Mouse (Mus musculus) CH12.LX (cell line): ENCODE measurements around the gene Lrrfip1. TPM values are rescaled to one million over a fixed set of nuclear protein-coding genes. Genes with fewer than 3 reads are reported as not detected.
A peak's percentile ranks its signal among the peaks of the same experiment; 100 is the strongest.

ENCODE experiments used
- DNase-seq: peaks from one replicate; pipeline ENCODE4 v3.0.0-alpha.2; 2013; ENCODE audit errors: extremely low read depth
- H3K27ac ChIP-seq: 2 replicates; pipeline ENCODE4 v1.5.1; 2012; ENCODE audit warnings: low read depth, mild to moderate bottlenecking, control low read depth, moderate library complexity; ENCODE audit not compliant: insufficient read depth
- H3K27me3 ChIP-seq: replicated peaks from 2 replicates; pipeline ENCODE3; 2012; ENCODE audit warnings: inconsistent platforms
- H3K36me3 ChIP-seq, 2 experiments: replicated peaks in 1 of 2; 2 replicates each; pipeline versions ENCODE3 to v1.6.1; 2012; ENCODE audit warnings: inconsistent platforms in 1 of 2, low read length in 1 of 2, mild to moderate bottlenecking in 1 of 2, mixed read lengths in 1 of 2, moderate library complexity in 1 of 2; ENCODE audit not compliant: control insufficient read depth in 1 of 2, insufficient read depth in 1 of 2
- H3K4me1 ChIP-seq, 2 experiments: 2 replicates each; pipeline ENCODE4 v1.6.1; 2012; ENCODE audit warnings: inconsistent platforms in 1 of 2, moderate library complexity in 1 of 2; ENCODE audit not compliant: insufficient read depth in 2 of 2, control insufficient read depth in 1 of 2
- H3K4me2 ChIP-seq: 2 replicates; pipeline ENCODE4 v1.6.1; 2012; ENCODE audit warnings: low read depth, mild to moderate bottlenecking, control low read depth; ENCODE audit not compliant: poor library complexity, insufficient read depth, severe bottlenecking
- H3K4me3 ChIP-seq, 3 experiments: fragments of 150-350 bp in 1 of 3; sonication (generic) in 1 of 3; replicated peaks in 1 of 3; 2 replicates each; pipeline versions ENCODE3 to v1.5.1; 2011 to 2012; ENCODE audit warnings: low read depth in 2 of 3, low read length in 2 of 3, mild to moderate bottlenecking in 2 of 3, moderate library complexity in 2 of 3, control low read depth in 1 of 3, improper control_type of control experiment in 1 of 3, inconsistent platforms in 1 of 3, mixed read lengths in 1 of 3; ENCODE audit not compliant: poor library complexity in 1 of 3
- H3K79me2 ChIP-seq: replicated peaks from 2 replicates; pipeline ENCODE4 v1.6.1; 2012; ENCODE audit warnings: mild to moderate bottlenecking, moderate library complexity; ENCODE audit not compliant: control insufficient read depth, poor library complexity, insufficient read depth, severe bottlenecking; ENCODE audit errors: extremely low read depth
- H3K9ac ChIP-seq: 2 replicates; pipeline ENCODE4 v1.6.1; 2012; ENCODE audit warnings: low read depth, mild to moderate bottlenecking, control low read depth, moderate library complexity; ENCODE audit not compliant: insufficient read depth
- H3K9me3 ChIP-seq: replicated peaks from 2 replicates; pipeline ENCODE3; 2012; ENCODE audit warnings: low read length, inconsistent platforms, mixed read lengths
- BHLHE40 ChIP-seq: IDR thresholded peaks from 2 replicates; pipeline ENCODE4 v1.6.1; 2011; ENCODE audit warnings: mild to moderate bottlenecking, low read depth, low read length, improper control_type of control experiment
- CHD1 ChIP-seq: IDR thresholded peaks from 2 replicates; pipeline ENCODE4 v1.6.1; 2012; ENCODE audit warnings: low read depth, low read length, improper control_type of control experiment, inconsistent platforms
- CTCF ChIP-seq, 2 experiments: IDR thresholded peaks in 1 of 2; conservative IDR thresholded peaks in 1 of 2; 2 replicates each; pipeline ENCODE4 v1.5.1; 2011 to 2012; ENCODE audit warnings: low read depth in 2 of 2, low read length in 2 of 2, improper control_type of control experiment in 1 of 2, inconsistent platforms in 1 of 2, mild to moderate bottlenecking in 1 of 2, moderate library complexity in 1 of 2
- ELF1 ChIP-seq: IDR thresholded peaks from 2 replicates; pipeline ENCODE4 v1.6.1; 2014; ENCODE audit warnings: low read depth, mild to moderate bottlenecking, inconsistent platforms, low read length, improper control_type of control experiment
- EP300 ChIP-seq: IDR thresholded peaks from 2 replicates; pipeline ENCODE4 v1.6.1; 2011; ENCODE audit warnings: low read length, improper control_type of control experiment
- ETS1 ChIP-seq: conservative IDR thresholded peaks from 2 replicates; pipeline ENCODE4 v1.6.1; 2012; ENCODE audit warnings: low read depth, mild to moderate bottlenecking, inconsistent platforms, low read length, improper control_type of control experiment, moderate library complexity
- HCFC1 ChIP-seq: IDR thresholded peaks from 2 replicates; pipeline ENCODE4 v1.6.1; 2012; ENCODE audit warnings: low read depth, mild to moderate bottlenecking, inconsistent platforms, low read length, improper control_type of control experiment
- IRF4 ChIP-seq: IDR thresholded peaks from 2 replicates; pipeline ENCODE4 v1.6.1; 2014; ENCODE audit warnings: low read depth, mild to moderate bottlenecking, inconsistent platforms, low read length, improper control_type of control experiment
- JUN ChIP-seq: IDR thresholded peaks from 2 replicates; pipeline ENCODE4 v1.6.1; 2011; ENCODE audit warnings: low read depth, mild to moderate bottlenecking, low read length, improper control_type of control experiment, moderate library complexity; ENCODE audit not compliant: insufficient read depth
- KAT2A ChIP-seq: IDR thresholded peaks from 2 replicates; pipeline ENCODE4 v1.6.1; 2012; ENCODE audit warnings: low read length, improper control_type of control experiment, inconsistent platforms; ENCODE audit not compliant: insufficient replicate concordance
- MAFK ChIP-seq: IDR thresholded peaks from 2 replicates; pipeline ENCODE4 v1.6.1; 2011; ENCODE audit warnings: low read length, improper control_type of control experiment; ENCODE audit not compliant: insufficient replicate concordance
- MAX ChIP-seq: IDR thresholded peaks from 2 replicates; pipeline ENCODE4 v1.6.1; 2011; ENCODE audit warnings: low read length, improper control_type of control experiment
- MAZ ChIP-seq: IDR thresholded peaks from 2 replicates; pipeline ENCODE4 v1.6.1; 2012; ENCODE audit warnings: low read depth, mild to moderate bottlenecking, inconsistent platforms, low read length, improper control_type of control experiment, moderate library complexity
- MEF2A ChIP-seq: IDR thresholded peaks from 2 replicates; pipeline ENCODE4 v1.6.1; 2014; ENCODE audit warnings: low read depth, mild to moderate bottlenecking, inconsistent platforms, low read length, improper control_type of control experiment, borderline replicate concordance
- MXI1 ChIP-seq: IDR thresholded peaks from 2 replicates; pipeline ENCODE4 v1.6.1; 2011; ENCODE audit warnings: mild to moderate bottlenecking, low read depth, low read length, improper control_type of control experiment
- MYC ChIP-seq: IDR thresholded peaks from 2 replicates; pipeline ENCODE4 v1.6.1; 2011; ENCODE audit warnings: low read depth, mild to moderate bottlenecking, improper control_type of control experiment, low read length
- NELFE ChIP-seq: IDR thresholded peaks from 2 replicates; pipeline ENCODE4 v1.6.1; 2011; ENCODE audit warnings: low read depth, low read length, improper control_type of control experiment
- PAX5 ChIP-seq: IDR thresholded peaks from 2 replicates; pipeline ENCODE4 v1.6.1; 2012; ENCODE audit warnings: low read length, inconsistent platforms, mixed read lengths
- POLR2AphosphoS2 ChIP-seq: IDR thresholded peaks from 2 replicates; pipeline ENCODE4 v1.6.1; 2011; ENCODE audit warnings: low read depth, low read length, improper control_type of control experiment
- RAD21 ChIP-seq: IDR thresholded peaks from 2 replicates; pipeline ENCODE4 v1.6.1; 2011; ENCODE audit warnings: low read depth, mild to moderate bottlenecking, low read length, improper control_type of control experiment, moderate library complexity
- RCOR1 ChIP-seq: conservative IDR thresholded peaks from 2 replicates; pipeline ENCODE4 v1.6.1; 2012; ENCODE audit warnings: low read depth, mild to moderate bottlenecking, inconsistent platforms, low read length, improper control_type of control experiment
- SMC3 ChIP-seq: IDR thresholded peaks from 2 replicates; pipeline ENCODE4 v1.6.1; 2011; ENCODE audit warnings: low read depth, low read length, improper control_type of control experiment
- TBP ChIP-seq: conservative IDR thresholded peaks from 2 replicates; pipeline ENCODE4 v1.6.1; 2011; ENCODE audit warnings: low read depth, low read length, improper control_type of control experiment
- TCF12 ChIP-seq: IDR thresholded peaks from 2 replicates; pipeline ENCODE4 v1.6.1; 2014; ENCODE audit warnings: low read depth, mild to moderate bottlenecking, inconsistent platforms, low read length, improper control_type of control experiment
- USF2 ChIP-seq: conservative IDR thresholded peaks from 2 replicates; pipeline ENCODE4 v1.6.1; 2011; ENCODE audit warnings: low read depth, low read length, improper control_type of control experiment
- ZC3H11A ChIP-seq: IDR thresholded peaks from 2 replicates; pipeline ENCODE4 v1.6.1; 2012; ENCODE audit warnings: low read depth, mild to moderate bottlenecking, inconsistent platforms, low read length, improper control_type of control experiment
- ZKSCAN1 ChIP-seq: IDR thresholded peaks from 2 replicates; pipeline ENCODE4 v1.6.1; 2012; ENCODE audit warnings: low read depth, inconsistent platforms, low read length, improper control_type of control experiment, borderline replicate concordance
- ZMIZ1 ChIP-seq: IDR thresholded peaks from 2 replicates; pipeline ENCODE4 v1.6.1; 2012; ENCODE audit warnings: low read depth, mild to moderate bottlenecking, inconsistent platforms, low read length, improper control_type of control experiment
- ZNF384 ChIP-seq: IDR thresholded peaks from 2 replicates; pipeline ENCODE4 v1.6.1; 2012; ENCODE audit warnings: low read depth, low read length, improper control_type of control experiment, inconsistent platforms
- dilution Hi-C: fragments of 300-500 bp; cut with MboI; formaldehyde crosslinking; loops from 2 replicates; pipeline ENCODE4 v1.14.3; 2020; ENCODE audit warnings: low sequenced_read_pairs; ENCODE audit not compliant: extremely low pct_unique_long_range_greater_than_20kb, extremely low pct_ligation_motif_present
- in situ Hi-C: fragments of 300-500 bp; cut with MboI; formaldehyde crosslinking; loops from 3 replicates; pipeline ENCODE4 v1.14.3; 2019; ENCODE audit warnings: low sequenced_read_pairs, low pct_ligation_motif_present, low pct_unique_long_range_greater_than_20kb, mixed read lengths
- polyA plus RNA-seq: library from polyadenylated mRNA; unstranded; fragments of >175 nt; gene quantifications from 2 replicates; pipeline ENCODE4 v1.2.1, GENCODE M21; 2012; ENCODE audit warnings: low read depth; ENCODE audit not compliant: insufficient read length
- total RNA-seq, 2 experiments: library from RNA; depleted of rRNA; stranded (reverse); fragments of 300-350 nt in 1 of 2; fragments of >200 nt in 1 of 2; gene quantifications; 2 replicates each; pipeline ENCODE4 v1.2.3; 2012 to 2014

Lrrfip1 gene
- total and polyA plus RNA-seq, 3 experiments = 17.2 to 30.5 (median 19.1) TPM

DNA sequence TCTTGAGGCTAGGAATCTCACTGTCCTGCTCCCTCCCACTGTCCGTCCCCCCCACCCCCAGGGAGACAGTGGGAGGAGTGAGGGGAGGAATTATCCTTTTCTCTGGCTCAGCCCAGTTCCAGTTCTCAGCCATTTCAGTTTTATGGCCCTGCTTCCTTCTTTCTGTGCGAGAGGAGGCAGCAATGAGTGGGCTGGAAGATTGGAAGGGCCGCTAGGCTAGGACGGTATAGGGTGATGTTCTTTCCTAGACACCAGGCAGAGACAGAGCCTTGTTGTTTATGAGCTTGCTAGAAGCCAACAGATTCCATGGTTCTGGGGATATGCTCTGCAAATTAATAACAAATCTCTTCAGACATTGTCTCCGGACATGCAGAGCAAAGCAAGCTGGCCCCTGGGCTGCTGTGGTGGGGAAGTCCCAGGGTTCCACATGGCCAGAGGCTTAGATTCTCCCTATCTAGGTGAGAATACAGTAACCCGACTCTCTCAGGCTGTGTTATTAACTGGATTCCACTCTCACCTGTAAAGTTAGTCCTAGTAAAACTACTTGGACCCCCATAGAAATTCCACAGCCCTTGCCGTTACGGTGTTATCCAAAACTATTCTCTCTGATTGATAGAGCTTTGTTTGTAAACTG, 53.0 kb downstream of the Lrrfip1 start:
- Histone ChIP-seq H3K9ac (peak overlapping the region; percentile 83), H3K79me2 (peaks cover 35% of the 10 kb centered on the region), H3K27me3 (no peaks in the 10 kb centered on the region), H3K36me3 (peaks cover 0 to 7% of the 10 kb centered on the region in 2 experiments), H3K4me3 (peak overlapping the region; percentile 66 to 83 (median 73)), H3K9me3 (no peaks in the 10 kb centered on the region), H3K4me1 (peaks cover 15 to 47% of the 10 kb centered on the region in 2 experiments), H3K27ac (peak overlapping the region; percentile 4; the same call in 1 of the 2 replicates), H3K4me2 (peak overlapping the region; percentile 98)
- peak; percentile 34 for DNase-seq
- TF ChIP-seq SMC3 (peak; percentile 24), USF2 (no peak), CTCF (conservative IDR thresholded peaks at IDR 0.05 in 1 of 2, IDR thresholded peaks at IDR 0.05 in 1 of 2; ENCODE audit: low read depth in 2 of 2, low read length in 2 of 2) (peak in 1 of 2 experiments; percentile 28; a peak in 2 of 4 replicates), MAX (0 out of 2 replicates have a peak, but pooled peaks have one; percentile 63), MYC (peak; percentile 78), BHLHE40 (no peak), ETS1 (no peak), PAX5 (no peak), MAZ (0 out of 2 replicates have a peak, but pooled peaks have one; percentile 15)
- in situ Hi-C loops = no loop called here
- dilution Hi-C loops = no loop called here

- DNase-seq = peak; percentile 97
- Histone ChIP-seq H3K4me1 (peaks cover 15 to 42% of the 10 kb centered on the region in 2 experiments), H3K9ac (peak overlapping the region; percentile 83), H3K79me2 (peaks cover 44% of the 10 kb centered on the region), H3K4me3 (peak overlapping the region; percentile 66 to 83 (median 73)), H3K4me2 (peak overlapping the region; percentile 98), H3K9me3 (no peaks in the 10 kb centered on the region), H3K27me3 (no peaks in the 10 kb centered on the region), H3K36me3 (peaks cover 0 to 7% of the 10 kb centered on the region in 2 experiments), H3K27ac (peak overlapping the region; percentile 65)
- dilution Hi-C loops (no loop called here), in situ Hi-C loops (no loop called here)
- TF ChIP-seq IRF4 = peak; percentile 70; the same call in 1 of the 2 replicates
- TF ChIP-seq MAFK = peak; percentile 93
- no peak for TF ChIP-seq TBP
- peak; percentile 60; the same call in 1 of the 2 replicates for TF ChIP-seq POLR2AphosphoS2
- TF ChIP-seq ZC3H11A = no peak
- peak; percentile 16; the same call in 1 of the 2 replicates for TF ChIP-seq MYC
- TF ChIP-seq EP300 = peak; percentile 28; the same call in 1 of the 2 replicates
- TF ChIP-seq ZNF384 = no peak
- TF ChIP-seq MAZ = peak; percentile 82
- peak; percentile 49; the same call in 1 of the 2 replicates for TF ChIP-seq BHLHE40
- TF ChIP-seq JUN = no peak
- TF ChIP-seq PAX5 = no peak
- peak; percentile 83; the same call in 1 of the 2 replicates for TF ChIP-seq MAX
- peak; percentile 81 for TF ChIP-seq ZMIZ1
- TF ChIP-seq ETS1 = peak; percentile 88
- TF ChIP-seq CTCF (conservative IDR thresholded peaks at IDR 0.05 in 1 of 2, IDR thresholded peaks at IDR 0.05 in 1 of 2; ENCODE audit: low read depth in 2 of 2, low read length in 2 of 2) = no peak
- peak; percentile 83; the same call in 1 of the 2 replicates for TF ChIP-seq TCF12
- TF ChIP-seq ELF1 = peak; percentile 80
- 0 out of 2 replicates have a peak, but pooled peaks have one; percentile 32 for TF ChIP-seq HCFC1
- TF ChIP-seq KAT2A = 0 out of 2 replicates have a peak, but pooled peaks have one; percentile 56
- TF ChIP-seq ZKSCAN1 = no peak
- peak; percentile 75 for TF ChIP-seq MEF2A
- no peak for TF ChIP-seq RAD21
- no peak for TF ChIP-seq CHD1
- TF ChIP-seq MXI1 = peak; percentile 97
- TF ChIP-seq NELFE = peak; percentile 74
- TF ChIP-seq RCOR1 = no peak
Measured at GRCm38 (mm10) chr1:91052747-91053181, 54.2 kb downstream of the Lrrfip1 start.
